Mouse (Mus musculus): ENCODE measurements around the gene Fam25c. TPM values are rescaled to one million over a fixed set of nuclear protein-coding genes. Genes with fewer than 3 reads are reported as not detected.

Fam25c gene
- polyA plus RNA-seq, 2 experiments = 0.28 TPM; not detected in 1

DNA sequence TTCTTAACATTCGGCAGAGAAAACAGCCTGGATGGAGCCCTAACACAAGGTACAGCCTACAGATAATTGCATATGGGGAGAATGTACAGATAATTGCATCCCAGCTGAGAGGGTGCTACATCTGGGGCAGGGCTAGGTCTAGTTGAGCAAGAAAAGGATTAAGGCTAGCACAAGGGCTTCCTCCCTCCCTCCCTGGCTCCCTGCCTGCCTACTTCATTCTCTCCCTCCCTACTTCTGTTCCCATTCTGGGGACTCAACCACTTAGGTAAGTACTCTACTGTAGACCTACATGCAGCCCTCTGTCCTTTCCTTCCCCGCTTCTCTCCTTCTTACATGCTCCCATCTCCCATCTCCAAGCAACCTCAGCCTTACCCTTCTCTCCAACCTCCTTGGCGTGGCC lies 1.9 kb downstream of the Fam25c start:
- Histone ChIP-seq H3K9ac (replicated peaks) (no peak overlapping the region), H3K9me3 (ENCODE audit: control insufficient read depth, low read length) (no peaks in the 10 kb centered on the region), H3K4me2 (ENCODE audit: low read depth) (no peak overlapping the region), H3K27me3 (ENCODE audit: control insufficient read depth, insufficient read depth, low read length) (no peaks in the 10 kb centered on the region), H3K36me3 (replicated peaks; ENCODE audit: control insufficient read depth, insufficient read depth, low read depth) (no peaks in the 10 kb centered on the region), H3K4me1 (replicated peaks; ENCODE audit: control insufficient read depth in 2 of 2, insufficient read depth in 2 of 2, low read length in 1 of 2) (peaks cover 0 to 12% of the 10 kb centered on the region in 2 experiments; a peak in 2 of 4 replicates), H3K27ac (no peak overlapping the region), H3K4me3 (ENCODE audit: insufficient read depth in 1 of 2, low read depth in 2 of 2, low read length in 2 of 2) (no peak overlapping the region)
- DNase-seq (ENCODE audit: low read depth in 3 of 3, low spot score in 3 of 3) = no peak
- no peak for ATAC-seq (ENCODE audit: insufficient read depth)
- no peak for TF ChIP-seq CTCF (IDR thresholded peaks at IDR 0.05; ENCODE audit: low read depth)
- no peak for TF ChIP-seq EP300 (IDR thresholded peaks at IDR 0.05; ENCODE audit: low read depth)
- WGBS (ENCODE audit: insufficient replicate concordance) = 67% methylated on average over 3 of the region's 3 CpGs

- H3K27ac ChIP-seq = no peak overlapping the region
Observed at GRCm38 (mm10) chr14:34352523-34352922, 2.7 kb downstream of the Fam25c start.

GRCm38 (mm10) chr14:34351660-34352059 lies 3.6 kb downstream of the Fam25c start:
- ATAC-seq (ENCODE audit: insufficient read depth) (no peak), DNase-seq (ENCODE audit: low read depth in 3 of 3, low spot score in 3 of 3) (no peak)
- H3K4me1 ChIP-seq (replicated peaks; ENCODE audit: control insufficient read depth in 2 of 2, insufficient read depth in 2 of 2, low read length in 1 of 2) = peaks cover 0 to 6% of the 10 kb centered on the region in 2 experiments; a peak in 2 of 4 replicates
- no peak overlapping the region for H3K27ac ChIP-seq
- H3K36me3 ChIP-seq (replicated peaks; ENCODE audit: control insufficient read depth, insufficient read depth, low read depth) = no peaks in the 10 kb centered on the region
- H3K4me2 ChIP-seq (ENCODE audit: low read depth) = no peak overlapping the region
- no peak overlapping the region for H3K9ac ChIP-seq (replicated peaks)
- no peaks in the 10 kb centered on the region for H3K9me3 ChIP-seq (ENCODE audit: control insufficient read depth, low read length)
- no peaks in the 10 kb centered on the region for H3K27me3 ChIP-seq (ENCODE audit: control insufficient read depth, insufficient read depth, low read length)
- TF ChIP-seq EP300 (IDR thresholded peaks at IDR 0.05; ENCODE audit: low read depth) (no peak), CTCF (IDR thresholded peaks at IDR 0.05; ENCODE audit: low read depth) (no peak)
- no peak overlapping the region for H3K4me3 ChIP-seq (ENCODE audit: insufficient read depth in 1 of 2, low read depth in 2 of 2, low read length in 2 of 2)
- WGBS (ENCODE audit: insufficient replicate concordance) = 57% methylated on average over 3 of the region's 3 CpGs

More at GRCm38 (mm10) chr14:34352523-34352922, 2.7 kb downstream of the Fam25c start:
- peaks cover 0 to 6% of the 10 kb centered on the region in 2 experiments; a peak in 2 of 4 replicates for H3K4me1 ChIP-seq (replicated peaks; ENCODE audit: control insufficient read depth in 2 of 2, insufficient read depth in 2 of 2, low read length in 1 of 2)
- no peak overlapping the region for H3K9ac ChIP-seq (replicated peaks)
- no peak overlapping the region for H3K4me3 ChIP-seq (ENCODE audit: insufficient read depth in 1 of 2, low read depth in 2 of 2, low read length in 2 of 2)
- H3K9me3 ChIP-seq (ENCODE audit: control insufficient read depth, low read length) = no peaks in the 10 kb centered on the region
- DNase-seq (ENCODE audit: low read depth in 3 of 3, low spot score in 3 of 3) = no peak
- no peaks in the 10 kb centered on the region for H3K27me3 ChIP-seq (ENCODE audit: control insufficient read depth, insufficient read depth, low read length)
- 39% methylated on average over 6 of the region's 6 CpGs for WGBS (ENCODE audit: insufficient replicate concordance)
- no peak overlapping the region for H3K4me2 ChIP-seq (ENCODE audit: low read depth)
- no peak for ATAC-seq (ENCODE audit: insufficient read depth)
- no peaks in the 10 kb centered on the region for H3K36me3 ChIP-seq (replicated peaks; ENCODE audit: control insufficient read depth, insufficient read depth, low read depth)
- no peak for TF ChIP-seq CTCF (IDR thresholded peaks at IDR 0.05; ENCODE audit: low read depth)
- no peak for TF ChIP-seq EP300 (IDR thresholded peaks at IDR 0.05; ENCODE audit: low read depth)

GRCm38 (mm10) chr14:34349007-34349406 lies 6.2 kb downstream of the Fam25c start:
- Histone ChIP-seq H3K36me3 (replicated peaks; ENCODE audit: control insufficient read depth, insufficient read depth, low read depth) (no peaks in the 10 kb centered on the region), H3K4me2 (ENCODE audit: low read depth) (no peak overlapping the region), H3K27me3 (ENCODE audit: control insufficient read depth, insufficient read depth, low read length) (no peaks in the 10 kb centered on the region), H3K4me1 (replicated peaks; ENCODE audit: control insufficient read depth in 2 of 2, insufficient read depth in 2 of 2, low read length in 1 of 2) (peaks cover 0 to 6% of the 10 kb centered on the region in 2 experiments; a peak in 2 of 4 replicates), H3K27ac (no peak overlapping the region), H3K9me3 (ENCODE audit: control insufficient read depth, low read length) (no peaks in the 10 kb centered on the region), H3K4me3 (ENCODE audit: insufficient read depth in 1 of 2, low read depth in 2 of 2, low read length in 2 of 2) (no peak overlapping the region), H3K9ac (replicated peaks) (no peak overlapping the region)
- DNase-seq (ENCODE audit: low read depth in 3 of 3, low spot score in 3 of 3) = peak in 1 of 3 experiments; percentile 14
- no peak for TF ChIP-seq CTCF (IDR thresholded peaks at IDR 0.05; ENCODE audit: low read depth)
- TF ChIP-seq EP300 (IDR thresholded peaks at IDR 0.05; ENCODE audit: low read depth) = no peak
- WGBS (ENCODE audit: insufficient replicate concordance) = 66% methylated on average over 8 of the region's 8 CpGs
- ATAC-seq (ENCODE audit: insufficient read depth) = peak; percentile 46; the same call in 1 of the 2 replicates

DNA sequence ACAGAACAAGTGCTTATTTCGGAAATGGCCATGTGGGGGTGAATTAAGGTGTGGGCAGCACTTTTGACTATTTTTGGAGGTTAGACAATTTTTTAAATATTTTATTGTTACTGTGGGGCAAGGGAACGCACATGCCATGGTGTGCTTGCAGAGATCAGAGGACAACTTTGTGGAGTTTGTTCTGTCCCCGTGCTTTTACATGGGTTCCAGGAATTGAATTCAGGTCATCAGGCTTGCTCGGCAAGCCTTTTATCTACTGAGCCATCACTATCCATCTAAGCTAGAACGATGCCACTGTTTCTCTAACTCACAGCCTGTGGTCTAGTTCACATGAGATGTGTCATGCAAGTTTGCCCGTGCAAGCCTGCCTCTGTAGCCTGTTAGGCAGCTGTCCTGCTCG lies 6.9 kb downstream of the Fam25c start:
- no peak overlapping the region for H3K4me3 ChIP-seq (ENCODE audit: insufficient read depth in 1 of 2, low read depth in 2 of 2, low read length in 2 of 2)
- H3K9me3 ChIP-seq (ENCODE audit: control insufficient read depth, low read length) = no peaks in the 10 kb centered on the region
- 51% methylated on average over 7 of the region's 7 CpGs for WGBS (ENCODE audit: insufficient replicate concordance)
- H3K27ac ChIP-seq = no peak overlapping the region
- no peak overlapping the region for H3K9ac ChIP-seq (replicated peaks)
- DNase-seq (ENCODE audit: low read depth in 3 of 3, low spot score in 3 of 3) (no peak), ATAC-seq (ENCODE audit: insufficient read depth) (no peak)
- TF ChIP-seq EP300 (IDR thresholded peaks at IDR 0.05; ENCODE audit: low read depth) (no peak), CTCF (IDR thresholded peaks at IDR 0.05; ENCODE audit: low read depth) (no peak)
- H3K4me2 ChIP-seq (ENCODE audit: low read depth) = no peak overlapping the region
- H3K36me3 ChIP-seq (replicated peaks; ENCODE audit: control insufficient read depth, insufficient read depth, low read depth) = no peaks in the 10 kb centered on the region
- no peaks in the 10 kb centered on the region for H3K27me3 ChIP-seq (ENCODE audit: control insufficient read depth, insufficient read depth, low read length)
- H3K4me1 ChIP-seq (replicated peaks; ENCODE audit: control insufficient read depth in 2 of 2, insufficient read depth in 2 of 2, low read length in 1 of 2) = peaks cover 0 to 6% of the 10 kb centered on the region in 2 experiments; a peak in 2 of 4 replicates

All from liver, embryonic 14.5 days (tissue).